Mouse (Mus musculus): ENCODE data around the gene Ndufv1.

GRCm38 (mm10) chr19:3996106-3996505 is 16.5 kb downstream of the Ndufv1 start:
- TF ChIP-seq CTCF (IDR thresholded peaks at IDR 0.05; ENCODE audit: extremely low read depth, insufficient read length, insufficient replicate concordance, low read depth, low read length): no peak
- TF ChIP-seq POLR2A (IDR thresholded peaks at IDR 0.05; ENCODE audit: low read depth, low read length): no peak
